ENCODE assay signal across 33 mouse cellular contexts in the genomic region with DNA sequence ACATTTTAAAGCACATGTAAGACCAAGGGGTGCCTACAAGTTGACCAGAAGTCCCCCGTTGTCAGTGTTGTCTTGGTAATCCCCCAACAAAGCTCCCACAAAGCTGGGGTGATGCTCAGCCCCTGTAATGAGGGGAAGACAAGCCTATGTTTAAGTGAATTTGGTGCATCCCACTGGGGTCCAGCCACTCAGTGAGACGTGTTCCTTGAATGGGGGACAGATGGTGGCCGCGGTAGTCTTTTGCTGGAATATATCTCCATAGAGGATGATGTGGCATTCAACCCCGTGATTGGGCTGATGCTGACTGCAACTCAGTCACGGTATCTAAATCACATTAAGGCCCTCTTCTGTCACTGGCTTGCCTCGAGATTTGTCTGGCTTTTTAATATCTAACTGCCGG. TPM values are rescaled to one million over a fixed set of nuclear protein-coding genes. Genes with fewer than 3 reads are reported as not detected.
DNase-seq lines count a peak whose midpoint lies in the region; ATAC-seq lines count a peak whose summit lies in the region.
"Had no signal": no experiment of that assay in that cellular context is flagged by ENCODE, and none has a peak within 500 bp of the region (broad histone marks: within the 10 kb centered on the region; RNA-seq: fewer than 3 reads in every experiment).

No protein-coding gene starts in this region.

- H3K4me2 ChIP-seq in hindbrain, embryonic 14.5 days (replicated peaks), result no peak overlapping the region
- no peak overlapping the region for H3K4me2 ChIP-seq in midbrain, embryonic 15.5 days
- H3K4me2 ChIP-seq: forebrain, embryonic 13.5 days; heart, embryonic 13.5 days; limb, embryonic 12.5 days; liver, embryonic 11.5 days had no signal

- H3K4me1 ChIP-seq in hindbrain, embryonic 14.5 days (replicated peaks; ENCODE audit: control insufficient read depth, insufficient read depth, low read length), result no peaks in the 10 kb centered on the region
- no peaks in the 10 kb centered on the region for H3K4me1 ChIP-seq in midbrain, embryonic 15.5 days
- H3K4me1 ChIP-seq: limb, embryonic 12.5 days had no signal

- H3K4me3 ChIP-seq in hindbrain, embryonic 14.5 days (replicated peaks; ENCODE audit: low read length), result no peak overlapping the region
- H3K4me3 ChIP-seq in midbrain, embryonic 15.5 days, result no peak overlapping the region
- H3K4me3 ChIP-seq: forebrain, embryonic 13.5 days; heart, adult 2 months; heart, embryonic 13.5 days; limb, embryonic 12.5 days had no signal

- peaks cover 9% of the 10 kb centered on the region for H3K36me3 ChIP-seq in hindbrain, embryonic 14.5 days (replicated peaks; ENCODE audit: control insufficient read depth, insufficient read depth)
- H3K36me3 ChIP-seq in midbrain, embryonic 15.5 days (replicated peaks), result no peaks in the 10 kb centered on the region; the same call in 1 of the 2 replicates

- H3K27ac ChIP-seq in hindbrain, embryonic 14.5 days, result no peak overlapping the region
- 0 out of 2 replicates have a peak overlapping the region, but pooled peaks have one; percentile 32 for H3K27ac ChIP-seq in midbrain, embryonic 15.5 days
- H3K27ac ChIP-seq: forebrain, embryonic 13.5 days; heart, adult 2 months; heart, embryonic 13.5 days; limb, embryonic 12.5 days; macrophage; stomach, postnatal 0 days had no signal

- DNase-seq in layer of hippocampus, adult 11-12 months (ENCODE audit: low spot score), result peak; percentile 11
- no peak for DNase-seq in layer of hippocampus, postnatal 10 days (ENCODE audit: low spot score in 2 of 2)
- DNase-seq in hindbrain, embryonic 14.5 days (ENCODE audit: low spot score), result no peak
- DNase-seq in mesoderm, embryonic 11.5 days (ENCODE audit: low read depth, low spot score), result peak; percentile 29
- no peak for DNase-seq in testis, postnatal 10 days (ENCODE audit: low spot score)
- DNase-seq in frontal cortex, postnatal 10 days (ENCODE audit: low spot score in 2 of 2), result no peak
- DNase-seq: adrenal gland, adult 8-10 months; cerebellum, adult 2 months; gastrocnemius, postnatal 25 days; heart, adult 2 months; heart, postnatal 14 days; kidney, adult 11 months; kidney, postnatal 4 days; liver, postnatal 0 days; right cerebral cortex, postnatal 14 days had no signal

- no peaks in the 10 kb centered on the region for H3K27me3 ChIP-seq in hindbrain, embryonic 14.5 days (ENCODE audit: control insufficient read depth, insufficient read depth, low read length)
- no peaks in the 10 kb centered on the region for H3K27me3 ChIP-seq in midbrain, embryonic 15.5 days (replicated peaks)
- H3K27me3 ChIP-seq: forebrain, embryonic 13.5 days; heart, embryonic 13.5 days; limb, embryonic 12.5 days had no signal

- ATAC-seq in hindbrain, embryonic 14.5 days (ENCODE audit: low FRiP score), result 0 out of 2 replicates have a peak, but pooled peaks have one; percentile 17
- ATAC-seq in midbrain, embryonic 15.5 days (replicated peaks), result peak; percentile 50; the same call in 1 of the 2 replicates
- ATAC-seq: activated CD4-positive, CD25-positive, alpha-beta regulatory T cell, adult 4 months; forebrain, embryonic 13.5 days; liver, postnatal 0 days; lung, postnatal 0 days had no signal

- WGBS in hindbrain, embryonic 14.5 days, result 47% methylated on average over 8 of the region's 8 CpGs
- WGBS in midbrain, embryonic 15.5 days, result 36% methylated on average over 8 of the region's 8 CpGs

- H3K9me3 ChIP-seq in hindbrain, embryonic 14.5 days (ENCODE audit: control insufficient read depth, low read length), result no peaks in the 10 kb centered on the region
- no peaks in the 10 kb centered on the region for H3K9me3 ChIP-seq in midbrain, embryonic 15.5 days
- H3K9me3 ChIP-seq: forebrain, embryonic 13.5 days; heart, embryonic 13.5 days; limb, embryonic 12.5 days had no signal

- H3K9ac ChIP-seq in hindbrain, embryonic 14.5 days, result no peak overlapping the region
- no peak overlapping the region for H3K9ac ChIP-seq in midbrain, embryonic 15.5 days
- H3K9ac ChIP-seq: forebrain, embryonic 13.5 days; heart, embryonic 13.5 days; limb, embryonic 12.5 days; liver, postnatal 0 days had no signal

RNA-seq across cellular contexts. Expression of a gene that starts 9.4 kb away (rescaled TPM):
- total RNA-seq in layer of hippocampus, postnatal 10 days (2021), result not detected
- not detected in 2 replicates for polyA plus RNA-seq in hindbrain, embryonic 14.5 days (2014; fragmentation: Nextera tagmentation; extraction: Ambion mirVana)
- polyA plus RNA-seq in midbrain, embryonic 15.5 days (2015; fragmentation: Nextera tagmentation; extraction: Ambion mirVana), result not detected in 2 replicates
- total RNA-seq: adrenal gland, adult 8-10 months; common myeloid progenitor, adult 5-6 weeks; gastrocnemius, postnatal 25 days; heart, adult 2 months; heart, postnatal 14 days; layer of hippocampus, postnatal 25 days; left cerebral cortex, postnatal 10 days; MEL had no signal
- polyA plus RNA-seq: activated CD4-positive, CD25-positive, alpha-beta regulatory T cell, adult 4 months; C2C12; cerebellum, adult 2 months; embryonic facial prominence, embryonic 11.5 days; forebrain, embryonic 13.5 days; frontal cortex, adult 2 months; heart, adult 2 months; heart, embryonic 13.5 days; kidney, embryonic 16.5 days; limb, embryonic 12.5 days; liver, embryonic 11.5 days; liver, postnatal 0 days; lung, postnatal 0 days; macrophage; stomach, postnatal 0 days; urinary bladder, adult 2 months had no signal

Comparison
In these comparisons a context has a peak if more than half of its experiments do, and no peak if none do; other contexts are left out.
1. DNase-seq: peak in layer of hippocampus, adult 11-12 months (single experiment) and mesoderm, embryonic 11.5 days (single experiment); none in layer of hippocampus, postnatal 10 days (0 of 2), hindbrain, embryonic 14.5 days (single experiment), testis, postnatal 10 days (single experiment) and frontal cortex, postnatal 10 days (0 of 2).